Mouse (Mus musculus) layer of hippocampus, adult 2 months (tissue): Measurements from ENCODE around the gene Hydin. TPM values are rescaled to one million over a fixed set of nuclear protein-coding genes. Genes with fewer than 3 reads are reported as not detected.
"Not testable (repeated sequence)": the region's sequence is repeated elsewhere in the genome, so short reads cannot be mapped to it uniquely, and the experiment has no call there.

Experiments used
- DNase-seq, 2 experiments: peaks; one replicate each; pipeline ENCODE4 v3.0.0; 2022; ENCODE audit warnings: low spot score in 2 of 2
- H3K27ac ChIP-seq: fragments of 200-600 bp; 2 replicates; pipeline ENCODE4 v1.8.1; 2022
- H3K4me3 ChIP-seq: fragments of 200-600 bp; 2 replicates; pipeline ENCODE4 v1.8.1; 2022; ENCODE audit warnings: mild to moderate bottlenecking
- CTCF ChIP-seq: fragments of 200-600 bp; conservative IDR thresholded peaks from 2 replicates; pipeline ENCODE4 v1.8.1; 2022; ENCODE audit warnings: antibody characterized with exemption, mild to moderate bottlenecking, moderate library complexity
- total RNA-seq, 2 experiments: library from RNA; stranded (reverse); gene quantifications; 2 replicates each; pipeline ENCODE4 v1.2.3; 2021

The Hydin gene
- total RNA-seq, 2 experiments from 2014 or later: 0.42 to 0.67 TPM

DNA sequence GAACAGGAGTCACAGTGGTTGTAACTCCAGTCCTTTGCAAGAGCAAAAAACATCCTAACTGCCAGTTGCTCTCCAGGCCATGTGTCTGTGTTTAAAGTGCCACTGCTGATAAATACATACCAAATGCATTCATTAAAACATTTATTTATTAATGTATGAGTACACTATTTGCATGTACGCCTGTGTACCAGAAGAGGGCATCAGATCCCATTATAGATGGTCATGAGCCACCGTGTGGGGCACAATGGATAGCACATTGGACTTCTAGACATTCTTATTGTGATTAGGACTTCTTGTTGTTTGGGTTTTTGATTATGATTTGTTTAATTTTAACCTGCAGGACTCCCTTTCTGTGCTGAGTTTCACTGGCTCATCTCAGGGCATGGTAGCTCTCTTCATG is 6.6 kb downstream of the Hydin start:
- H3K27ac ChIP-seq: no peak overlapping the region
- DNase-seq: no peak
- TF ChIP-seq CTCF: peak; percentile 55
- H3K4me3 ChIP-seq: no peak overlapping the region

DNA sequence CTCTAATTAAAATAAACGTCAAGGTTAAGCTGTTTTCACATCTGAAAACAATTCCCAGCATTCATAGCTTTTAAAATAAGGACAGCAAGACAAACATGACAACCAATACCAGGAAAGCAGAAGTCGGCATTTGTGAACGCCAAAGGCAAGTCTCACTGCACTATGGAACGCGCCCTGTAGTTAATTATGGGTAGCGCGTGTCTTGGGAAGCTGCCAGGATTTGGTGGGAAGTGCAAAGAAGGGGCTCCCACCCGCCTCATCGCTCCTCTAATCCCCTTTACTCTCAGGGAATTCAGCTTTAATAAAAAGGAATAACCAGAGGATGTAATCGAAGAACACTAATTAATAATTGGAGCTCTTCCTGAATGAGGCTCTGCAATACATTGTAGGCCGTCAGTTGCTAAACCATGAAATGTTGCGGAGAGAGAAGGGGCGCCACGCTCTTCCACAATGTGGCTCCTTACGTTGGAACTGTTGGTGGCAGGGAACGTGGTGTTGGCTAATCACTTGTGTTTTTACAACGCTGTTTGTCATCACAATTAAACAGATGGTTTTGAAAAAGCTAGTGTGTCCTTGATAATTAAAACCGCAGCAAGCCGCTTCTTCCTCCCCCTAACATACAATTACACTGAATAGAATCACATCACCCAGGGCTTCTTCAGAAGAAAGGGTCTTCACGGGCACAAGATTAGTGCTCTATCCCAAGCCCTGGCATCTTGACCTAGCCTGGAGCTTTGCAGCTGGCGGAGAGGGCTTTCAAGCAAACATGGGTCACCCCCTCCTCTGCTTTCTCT is 8.9 kb downstream of the Hydin start:
- Histone ChIP-seq H3K27ac (no peak overlapping the region), H3K4me3 (peak overlapping the region; percentile 20; the same call in 1 of the 2 replicates)
- TF ChIP-seq CTCF: 0 out of 2 replicates have a peak, but pooled peaks have one; percentile 6
- DNase-seq: no peak

DNA sequence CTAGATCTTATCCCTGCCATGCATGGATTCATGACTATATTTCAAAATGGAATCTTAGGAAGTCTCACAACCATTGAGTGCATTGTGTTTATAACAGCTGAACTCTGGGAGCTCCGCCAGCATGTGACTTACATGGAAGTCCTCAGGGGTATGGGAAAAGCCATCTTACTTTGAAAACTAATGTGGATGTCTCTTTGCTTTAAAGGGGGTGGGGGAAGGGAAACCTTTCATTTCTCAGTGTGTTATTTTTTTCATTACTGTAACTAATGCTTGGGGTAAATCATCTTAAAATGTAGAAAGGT is 9.4 kb downstream of the Hydin start:
- H3K4me3 ChIP-seq: no peak overlapping the region
- DNase-seq: no peak
- no peak overlapping the region for H3K27ac ChIP-seq
- no peak for TF ChIP-seq CTCF

DNA sequence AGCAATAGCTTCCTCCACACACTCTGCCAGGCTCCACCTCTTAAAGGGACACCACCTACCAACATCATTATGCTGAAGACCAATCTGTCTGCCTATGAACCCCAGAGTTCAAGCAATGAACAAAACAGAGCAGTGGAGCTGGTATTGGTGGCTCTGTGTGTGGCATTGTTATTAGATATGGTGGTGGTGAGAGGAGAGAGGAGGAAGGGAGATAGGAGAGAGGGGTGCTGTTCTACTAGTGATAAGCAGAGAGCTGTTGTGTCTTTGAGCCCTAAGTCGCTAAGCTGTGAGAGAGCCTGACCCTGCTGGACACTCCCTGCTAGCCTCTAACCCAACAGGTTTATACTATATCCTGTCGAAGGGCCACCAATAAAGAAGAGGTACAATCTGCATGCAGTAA is 45.9 kb downstream of the Hydin start:
- no peak for DNase-seq
- no peak for TF ChIP-seq CTCF

DNA sequence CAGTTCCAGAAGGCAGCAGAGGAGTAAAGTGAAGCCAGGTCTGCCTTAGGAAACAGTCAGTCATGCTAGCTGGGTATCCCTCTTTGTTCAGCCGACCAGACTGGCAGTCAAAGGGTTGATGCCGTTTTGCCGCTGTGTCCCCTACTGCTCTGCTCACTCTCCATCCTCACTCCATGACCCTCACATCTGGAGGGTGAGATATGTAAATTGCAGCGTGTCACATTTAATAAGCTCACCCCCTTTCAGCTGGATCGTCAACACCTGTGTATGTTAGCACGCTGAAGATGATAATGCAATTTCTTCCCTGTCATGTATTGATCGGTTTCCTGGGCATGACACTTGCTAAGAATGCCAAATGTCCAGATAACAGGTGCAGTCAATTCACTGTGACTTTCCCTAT is 49.0 kb downstream of the Hydin start:
- H3K4me3 ChIP-seq: no peak overlapping the region
- TF ChIP-seq CTCF: no peak

More for the DNA sequence above, 45.9 kb downstream of the Hydin start:
- Histone ChIP-seq H3K4me3 (no peak overlapping the region), H3K27ac (no peak overlapping the region)

DNA sequence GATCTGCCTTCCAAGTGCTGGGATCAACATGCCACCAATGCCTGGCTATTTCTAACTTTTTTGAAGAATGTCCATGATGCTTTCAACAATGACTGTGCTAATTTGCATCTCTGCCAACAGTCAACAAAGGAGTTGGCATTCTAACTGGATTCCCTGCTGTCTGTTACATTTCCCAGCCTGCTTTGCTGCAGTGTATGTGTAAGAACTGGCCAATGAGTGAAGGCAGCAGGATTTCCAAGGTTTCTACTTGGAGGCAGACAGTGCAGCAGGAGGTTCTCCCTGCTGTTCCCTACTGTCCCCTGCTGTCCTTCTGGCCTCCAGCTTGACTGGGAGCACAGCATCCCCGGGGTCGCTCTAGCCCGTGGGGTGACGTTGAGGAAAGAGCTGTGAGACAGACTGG is 52.8 kb downstream of the Hydin start:
- no peak overlapping the region for H3K4me3 ChIP-seq
- no peak for DNase-seq
- no peak overlapping the region for H3K27ac ChIP-seq
- TF ChIP-seq CTCF: no peak

More for the DNA sequence above, 49.0 kb downstream of the Hydin start:
- H3K27ac ChIP-seq: no peak overlapping the region
- DNase-seq: no peak

DNA sequence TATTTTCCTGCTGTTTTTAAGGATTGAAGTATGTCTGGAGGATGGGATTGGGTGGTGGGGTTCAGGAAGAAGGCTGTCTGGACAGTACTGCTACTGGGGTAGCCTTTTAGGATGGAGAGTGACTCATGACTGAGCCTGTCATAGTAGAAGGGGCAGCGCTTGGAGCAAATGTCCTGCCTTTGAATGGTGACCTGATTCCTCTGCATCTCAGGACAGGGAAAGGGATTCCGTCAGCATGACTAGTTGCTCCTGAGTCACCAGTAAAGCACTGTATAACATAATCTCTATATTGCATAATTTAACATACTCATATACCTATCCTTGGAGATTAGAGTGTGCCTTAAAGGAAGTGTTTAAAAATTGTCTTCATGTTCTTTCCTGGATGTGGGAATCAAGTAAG is 54.7 kb downstream of the Hydin start:
- Histone ChIP-seq H3K4me3 (no peak overlapping the region), H3K27ac (no peak overlapping the region)
- TF ChIP-seq CTCF: no peak

DNA sequence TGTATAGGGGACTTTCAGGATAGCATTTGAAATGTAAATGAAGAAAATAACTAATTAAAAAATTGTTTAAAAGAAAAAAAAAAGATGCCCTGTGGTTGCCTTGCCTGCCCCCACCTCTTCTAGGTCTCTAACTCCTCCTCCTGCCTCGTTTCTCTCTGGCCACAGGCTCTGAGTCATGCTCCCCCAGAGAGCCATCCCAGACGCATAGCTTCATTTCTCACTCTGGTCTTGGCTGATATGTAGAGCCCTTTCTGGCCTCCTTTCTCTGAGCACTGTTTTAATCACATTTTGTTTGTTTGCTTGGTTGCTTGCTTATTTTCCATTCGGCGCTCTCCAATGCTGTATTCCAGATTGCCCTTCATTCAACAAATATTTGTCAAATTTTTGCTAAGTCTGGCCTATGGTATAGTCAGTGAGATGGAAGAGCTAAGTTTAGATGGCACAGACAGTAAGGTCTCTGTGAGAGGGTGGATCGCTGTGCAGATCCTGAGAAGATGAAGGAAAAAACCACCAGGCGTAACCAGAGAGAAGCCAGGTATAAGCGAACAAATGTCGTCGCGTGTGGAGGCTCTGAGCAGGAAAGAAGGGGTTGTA is 57.3 kb downstream of the Hydin start:
- no peak for DNase-seq
- TF ChIP-seq CTCF: no peak
- Histone ChIP-seq H3K4me3 (no peak overlapping the region), H3K27ac (no peak overlapping the region)

More for the DNA sequence above, 54.7 kb downstream of the Hydin start:
- no peak for DNase-seq

DNA sequence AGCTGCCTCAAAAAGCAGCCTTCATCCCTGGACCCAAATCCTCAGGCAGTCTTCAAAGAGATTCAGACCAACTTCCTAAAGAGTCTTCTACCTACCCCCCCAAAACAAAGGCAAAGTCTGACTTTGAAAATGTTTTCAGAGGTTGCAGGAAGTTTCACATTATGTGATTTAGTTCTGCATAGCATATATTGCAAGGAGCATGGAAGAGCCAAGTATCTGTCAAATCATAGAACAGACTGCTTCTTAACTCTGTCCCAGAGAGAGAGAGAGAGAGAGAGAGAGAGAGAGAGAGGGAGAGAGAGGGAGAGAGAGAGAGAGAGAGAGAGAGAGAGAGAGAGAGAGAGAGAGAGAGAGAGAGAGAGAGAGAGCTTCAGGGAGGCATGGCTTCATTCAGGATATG is 60.3 kb downstream of the Hydin start:
- not testable (repeated sequence) for H3K27ac ChIP-seq, DNase-seq, H3K4me3 ChIP-seq

DNA sequence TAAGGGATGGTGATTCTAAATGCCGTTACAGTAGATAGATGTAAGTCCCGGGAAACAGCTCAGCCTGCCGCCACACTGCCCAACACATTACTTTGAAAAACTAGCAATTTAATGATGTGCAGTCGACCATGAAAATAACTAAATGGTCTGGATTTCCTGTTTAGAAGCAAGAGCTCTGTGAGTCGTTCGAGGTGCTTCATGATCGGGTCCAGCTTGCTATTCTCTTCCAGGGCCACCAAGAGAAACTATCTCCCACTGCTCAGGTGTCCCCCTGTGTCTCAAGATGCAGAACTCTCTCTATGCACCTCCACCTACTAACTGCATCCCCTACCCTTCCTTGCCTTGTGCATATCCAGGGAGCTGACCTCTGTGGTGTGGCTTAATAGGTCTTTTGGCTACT is 66.6 kb downstream of the Hydin start:
- TF ChIP-seq CTCF: no peak

DNA sequence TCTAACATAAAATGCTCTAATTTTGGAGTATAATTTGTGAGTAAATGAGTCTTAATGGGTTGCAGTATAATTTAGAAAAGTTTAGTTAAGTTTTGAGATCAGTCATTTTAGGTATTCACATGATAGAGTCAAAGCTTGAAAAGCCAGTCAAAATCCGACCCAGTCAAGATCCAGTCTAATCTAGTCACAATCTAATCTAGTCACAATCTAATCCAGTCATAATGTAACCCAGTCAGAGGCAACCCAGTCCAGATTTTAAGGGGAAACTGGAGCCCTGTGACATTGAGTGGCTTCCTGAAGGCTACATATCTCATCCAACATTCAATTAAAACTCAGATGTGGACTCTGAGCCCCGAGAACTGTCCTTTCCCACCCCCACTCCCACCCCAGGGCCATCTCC is 72.7 kb downstream of the Hydin start:
- no peak for DNase-seq
- Histone ChIP-seq H3K4me3 (no peak overlapping the region), H3K27ac (no peak overlapping the region)
- no peak for TF ChIP-seq CTCF

More for the DNA sequence above, 66.6 kb downstream of the Hydin start:
- no peak overlapping the region for H3K4me3 ChIP-seq
- no peak for DNase-seq
- no peak overlapping the region for H3K27ac ChIP-seq

DNA sequence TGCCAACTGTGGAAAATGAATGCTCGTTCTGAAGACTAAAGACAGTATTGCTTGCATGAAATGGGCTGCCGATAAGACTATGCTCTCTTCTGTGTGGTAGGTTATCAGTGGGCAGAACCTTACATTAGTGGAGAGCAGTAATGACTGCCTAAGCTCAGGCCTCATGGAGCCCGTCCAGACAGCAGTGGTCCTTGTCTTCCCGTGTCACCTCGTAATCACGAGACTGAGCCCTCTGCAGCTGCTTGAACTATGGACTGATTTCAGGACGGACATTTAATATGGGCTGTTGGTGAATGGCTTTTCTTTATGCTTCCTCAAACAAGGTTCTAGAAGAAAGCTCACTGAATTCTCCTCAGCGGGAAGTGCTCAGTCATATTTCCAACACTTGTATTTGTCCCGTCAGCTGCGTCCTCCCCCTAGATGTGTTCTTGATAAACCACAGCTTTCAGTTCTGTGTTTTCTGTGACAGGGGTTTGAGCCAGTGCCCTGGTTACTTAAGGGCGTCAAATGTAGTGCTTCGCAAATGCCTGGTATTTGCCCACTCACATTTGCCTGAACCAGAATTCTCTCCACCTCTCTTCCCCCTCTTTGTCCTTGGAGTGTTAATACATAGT is 73.4 kb downstream of the Hydin start:
- no peak overlapping the region for H3K4me3 ChIP-seq
- no peak overlapping the region for H3K27ac ChIP-seq
- no peak for DNase-seq
- no peak for TF ChIP-seq CTCF

DNA sequence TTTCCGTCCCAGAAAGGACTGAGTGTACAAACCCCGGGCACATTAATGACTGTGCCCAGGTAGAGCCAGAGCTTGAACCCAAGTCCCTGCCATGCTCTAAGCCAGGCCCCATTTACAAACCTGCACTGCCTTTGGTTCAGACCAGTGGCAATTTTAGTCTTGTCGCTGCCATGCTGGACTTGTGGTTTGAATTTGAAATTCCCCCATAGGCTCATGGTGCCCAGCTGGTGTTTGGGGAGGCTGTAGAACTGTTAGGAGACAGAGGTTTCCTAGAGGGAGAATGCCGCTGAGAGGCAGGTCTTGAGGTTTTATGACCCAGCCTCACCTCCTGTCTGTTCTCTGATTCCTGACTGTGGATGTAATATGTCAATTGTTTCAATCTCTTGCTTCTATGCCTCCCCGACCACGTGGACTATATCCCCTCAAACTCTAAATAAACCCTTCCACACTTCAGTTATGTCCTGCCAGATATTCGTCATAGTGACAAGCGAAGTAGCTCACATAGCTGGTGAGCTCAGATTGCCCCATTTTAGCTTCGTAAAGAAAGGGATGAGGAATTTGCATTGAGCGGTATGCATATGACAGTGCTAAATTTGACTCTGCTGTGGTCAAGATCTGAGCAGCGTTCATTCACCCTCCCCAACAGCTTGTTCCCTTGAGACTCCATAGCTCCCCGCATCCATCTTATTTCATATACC is 79.1 kb downstream of the Hydin start:
- no peak for TF ChIP-seq CTCF
- no peak for DNase-seq
- Histone ChIP-seq H3K4me3 (no peak overlapping the region), H3K27ac (no peak overlapping the region)
